Mouse (Mus musculus) spleen, adult 2 months (tissue): ENCODE measurements at regions not wholly inside any gene's neighbourhood (a gene's known extent, or its start where the extent isn't known, plus 50 kb on each side); places are given as distances from the start of the nearest gene placed in this dataset.

ENCODE experiments used
- DNase-seq, 2 experiments: peaks; one replicate each; pipeline versions ENCODE4 v3.0.0 to v3.0.0-alpha.2; 2012 to 2021; ENCODE audit warnings: low spot score in 2 of 2, low read depth in 1 of 2
- H3K27ac ChIP-seq: fragments of 200-500 bp; 2 replicates; pipeline ENCODE4 v1.5.1; 2012; ENCODE audit warnings: low read length, inconsistent platforms; ENCODE audit not compliant: insufficient read depth
- H3K27me3 ChIP-seq: fragments of 200-500 bp; 2 replicates; pipeline ENCODE4 v1.6.1; 2012; ENCODE audit warnings: mild to moderate bottlenecking, moderate library complexity, low read length, inconsistent platforms; ENCODE audit not compliant: control insufficient read depth, insufficient read depth
- H3K36me3 ChIP-seq: fragments of 200-500 bp; 2 replicates; pipeline ENCODE4 v1.6.1; 2012; ENCODE audit warnings: mild to moderate bottlenecking, low read length, inconsistent platforms; ENCODE audit not compliant: control insufficient read depth, insufficient read depth
- H3K4me1 ChIP-seq: fragments of 200-500 bp; 2 replicates; pipeline ENCODE4 v1.6.1; 2011; ENCODE audit warnings: inconsistent platforms; ENCODE audit not compliant: control insufficient read depth, insufficient read depth, insufficient read length
- H3K4me3 ChIP-seq: fragments of 200-500 bp; 2 replicates; pipeline ENCODE4 v1.5.1; 2011; ENCODE audit warnings: mild to moderate bottlenecking, inconsistent platforms; ENCODE audit not compliant: insufficient read depth, insufficient read length; ENCODE audit errors: extremely low read depth
- CTCF ChIP-seq: fragments of 200-500 bp; IDR thresholded peaks from 2 replicates; pipeline ENCODE4 v1.5.1; 2011; ENCODE audit warnings: mild to moderate bottlenecking, inconsistent platforms; ENCODE audit not compliant: insufficient read depth, insufficient read length, insufficient replicate concordance; ENCODE audit errors: extremely low read depth
- POLR2A ChIP-seq: fragments of 200-500 bp; IDR thresholded peaks from 2 replicates; pipeline ENCODE4 v1.6.1; 2011; ENCODE audit warnings: low read depth, low read length, inconsistent platforms
- WGBS: fragments of 180-500 bp; shearing (Covaris S2); methylation state at CpG from one replicate; pipeline ENCODE4 v1.1.7; 2018; 5-methylcytosine and 5-hydroxymethylcytosine counted together

GRCm38 (mm10) chr6:117607023-117607422, 234.0 kb upstream of the Zfp637 start:
- Histone ChIP-seq H3K27me3 (no peaks in the 10 kb centered on the region), H3K4me3 (no peak overlapping the region), H3K36me3 (no peaks in the 10 kb centered on the region), H3K27ac (no peak overlapping the region), H3K4me1 (no peaks in the 10 kb centered on the region)
- WGBS = 57% methylated on average over 5 of the region's 5 CpGs
- no peak for DNase-seq
- TF ChIP-seq POLR2A = no peak
- TF ChIP-seq CTCF = no peak

- WGBS = 75% methylated on average over 11 of the region's 11 CpGs
- no peaks in the 10 kb centered on the region for H3K27me3 ChIP-seq
- H3K27ac ChIP-seq = no peak overlapping the region; the same call in 1 of the 2 replicates
- TF ChIP-seq CTCF = no peak
- TF ChIP-seq POLR2A = no peak
- no peaks in the 10 kb centered on the region for H3K36me3 ChIP-seq
- H3K4me1 ChIP-seq = no peaks in the 10 kb centered on the region
- no peak for DNase-seq
- H3K4me3 ChIP-seq = no peak overlapping the region
Observed at GRCm38 (mm10) chr6:117609476-117610404, 231.2 kb upstream of the Zfp637 start.

GRCm38 (mm10) chr6:117611281-117611680, 229.7 kb upstream of the Zfp637 start:
- Histone ChIP-seq H3K27me3 (no peaks in the 10 kb centered on the region), H3K4me3 (no peak overlapping the region), H3K36me3 (no peaks in the 10 kb centered on the region), H3K4me1 (no peaks in the 10 kb centered on the region), H3K27ac (no peak overlapping the region)
- DNase-seq = no peak
- TF ChIP-seq CTCF (no peak), POLR2A (no peak)
- 67% methylated on average over 10 of the region's 10 CpGs for WGBS

GRCm38 (mm10) chr6:117611965-117612364, 229.0 kb upstream of the Zfp637 start:
- Histone ChIP-seq H3K27me3 (no peaks in the 10 kb centered on the region), H3K4me1 (no peaks in the 10 kb centered on the region), H3K27ac (no peak overlapping the region), H3K36me3 (no peaks in the 10 kb centered on the region), H3K4me3 (no peak overlapping the region)
- WGBS = 92% methylated on average over 8 of the region's 8 CpGs
- no peak for DNase-seq
- TF ChIP-seq CTCF (no peak), POLR2A (no peak)

GRCm38 (mm10) chr6:117612421-117612820, 228.6 kb upstream of the Zfp637 start:
- Histone ChIP-seq H3K27ac (no peak overlapping the region), H3K4me3 (no peak overlapping the region), H3K27me3 (no peaks in the 10 kb centered on the region), H3K36me3 (no peaks in the 10 kb centered on the region), H3K4me1 (no peaks in the 10 kb centered on the region)
- no peak for DNase-seq
- 87% methylated on average over 8 of the region's 8 CpGs for WGBS
- no peak for TF ChIP-seq POLR2A
- TF ChIP-seq CTCF = no peak

- TF ChIP-seq CTCF = no peak
- TF ChIP-seq POLR2A = no peak
- Histone ChIP-seq H3K36me3 (no peaks in the 10 kb centered on the region), H3K27ac (no peak overlapping the region), H3K27me3 (no peaks in the 10 kb centered on the region), H3K4me1 (no peaks in the 10 kb centered on the region), H3K4me3 (no peak overlapping the region)
- DNase-seq = no peak
- 80% methylated on average over 11 of the region's 11 CpGs for WGBS
Observed at GRCm38 (mm10) chr6:117613656-117614350, 227.2 kb upstream of the Zfp637 start.

- Histone ChIP-seq H3K27me3 (no peaks in the 10 kb centered on the region), H3K27ac (peak overlapping the region; percentile 47; the same call in 1 of the 2 replicates), H3K36me3 (no peaks in the 10 kb centered on the region), H3K4me1 (no peaks in the 10 kb centered on the region), H3K4me3 (no peak overlapping the region)
- DNase-seq = no peak
- TF ChIP-seq POLR2A (no peak), CTCF (no peak)
- WGBS = 91% methylated on average over 6 of the region's 6 CpGs
Observed at GRCm38 (mm10) chr6:117614386-117614785, 226.6 kb upstream of the Zfp637 start.
